Mouse (Mus musculus): ENCODE measurements around the gene Cdh16. TPM values are rescaled to one million over a fixed set of nuclear protein-coding genes. Genes with fewer than 3 reads are reported as not detected.
A peak's percentile ranks its signal among the peaks of the same experiment; 100 is the strongest.

The Cdh16 gene
- polyA plus RNA-seq, 1 experiment: not detected

GRCm38 (mm10) chr8:104601941-104602371 lies 22.2 kb downstream of the Cdh16 start:
- Histone ChIP-seq H3K27ac (ENCODE audit: insufficient read depth, low read length) (no peak overlapping the region), H3K4me1 (ENCODE audit: control insufficient read depth, insufficient read depth, low read length) (no peaks in the 10 kb centered on the region), H3K4me3 (ENCODE audit: insufficient read depth, low read length) (no peak overlapping the region)
- no peak for TF ChIP-seq POLR2A (IDR thresholded peaks at IDR 0.05; ENCODE audit: low read depth, low read length)
- TF ChIP-seq CTCF (IDR thresholded peaks at IDR 0.05; ENCODE audit: borderline replicate concordance, insufficient read depth, low read length): no peak

- TF ChIP-seq CTCF (IDR thresholded peaks at IDR 0.05; ENCODE audit: borderline replicate concordance, insufficient read depth, low read length) (no peak), POLR2A (IDR thresholded peaks at IDR 0.05; ENCODE audit: low read depth, low read length) (no peak)
- Histone ChIP-seq H3K4me1 (ENCODE audit: control insufficient read depth, insufficient read depth, low read length) (no peaks in the 10 kb centered on the region), H3K4me3 (ENCODE audit: insufficient read depth, low read length) (no peak overlapping the region), H3K27ac (ENCODE audit: insufficient read depth, low read length) (no peak overlapping the region)
Observed at GRCm38 (mm10) chr8:104601386-104601785, 22.8 kb downstream of the Cdh16 start.

- H3K27ac ChIP-seq (ENCODE audit: insufficient read depth, low read length): no peak overlapping the region
- H3K4me1 ChIP-seq (ENCODE audit: control insufficient read depth, insufficient read depth, low read length): no peaks in the 10 kb centered on the region
- TF ChIP-seq CTCF (IDR thresholded peaks at IDR 0.05; ENCODE audit: borderline replicate concordance, insufficient read depth, low read length) (no peak), POLR2A (IDR thresholded peaks at IDR 0.05; ENCODE audit: low read depth, low read length) (no peak)
- no peak overlapping the region for H3K4me3 ChIP-seq (ENCODE audit: insufficient read depth, low read length)
Observed at GRCm38 (mm10) chr8:104598496-104598895, 25.7 kb downstream of the Cdh16 start.

DNA sequence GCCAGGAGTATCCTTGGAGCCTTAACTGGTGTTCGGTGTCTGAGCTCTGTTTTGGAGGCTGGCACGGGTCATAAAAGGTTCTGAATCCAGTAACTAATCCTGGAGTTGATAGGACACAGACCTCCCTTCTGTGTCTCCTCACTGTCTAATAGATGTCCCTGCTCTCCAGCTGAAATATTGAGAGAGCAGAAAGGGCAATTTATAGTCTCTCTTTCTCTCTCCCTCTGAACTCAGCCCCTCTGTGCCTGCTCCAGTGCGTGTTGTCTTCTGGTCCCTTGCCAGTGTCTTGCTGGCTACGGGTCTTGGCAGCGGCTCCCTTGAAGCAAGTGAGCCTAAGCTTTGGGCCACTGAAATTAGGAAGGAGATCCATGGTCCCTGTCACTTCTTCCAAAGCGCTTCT lies 26.5 kb downstream of the Cdh16 start:
- Histone ChIP-seq H3K27ac (ENCODE audit: insufficient read depth, low read length) (no peak overlapping the region), H3K4me1 (ENCODE audit: control insufficient read depth, insufficient read depth, low read length) (no peaks in the 10 kb centered on the region), H3K4me3 (ENCODE audit: insufficient read depth, low read length) (no peak overlapping the region)
- TF ChIP-seq CTCF (IDR thresholded peaks at IDR 0.05; ENCODE audit: borderline replicate concordance, insufficient read depth, low read length) (no peak), POLR2A (IDR thresholded peaks at IDR 0.05; ENCODE audit: low read depth, low read length) (no peak)

DNA sequence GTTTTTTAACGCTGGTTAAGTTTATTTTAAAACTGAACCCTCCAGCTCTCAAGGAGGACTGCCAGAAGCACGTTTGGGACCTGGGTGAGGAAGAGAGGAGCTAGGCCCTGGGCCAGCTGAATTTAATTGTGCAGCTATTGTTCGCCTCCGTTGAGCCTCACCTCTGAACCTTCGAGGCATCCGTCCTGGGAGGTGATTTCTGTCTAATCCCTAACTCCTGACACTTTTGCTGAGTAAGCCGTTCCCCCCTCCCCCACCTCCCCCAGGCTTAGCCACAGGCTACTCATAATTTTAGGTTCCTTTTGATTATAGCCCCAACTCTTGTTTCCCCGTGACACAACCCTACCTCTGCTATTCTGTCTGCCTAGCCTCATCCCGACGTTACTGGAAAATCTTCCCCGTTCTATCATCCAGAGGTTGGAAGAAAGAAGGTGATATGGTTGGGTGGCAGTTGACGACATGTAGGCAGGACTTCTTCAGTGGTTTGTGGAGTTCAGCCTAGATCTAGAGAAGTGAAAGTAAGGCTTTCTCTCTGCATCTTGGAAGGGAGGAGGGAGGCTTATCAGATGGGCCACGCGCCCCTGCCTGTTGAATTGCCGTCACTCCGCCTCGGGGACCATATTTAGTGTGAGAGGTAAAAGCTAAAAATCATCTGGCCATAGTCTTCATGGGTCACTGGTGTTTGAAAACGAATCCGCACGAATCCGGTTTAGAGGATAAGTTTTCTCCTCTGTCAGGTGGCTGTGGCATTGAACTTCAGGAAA lies 28.2 kb downstream of the Cdh16 start:
- Histone ChIP-seq H3K4me1 (ENCODE audit: control insufficient read depth, insufficient read depth, low read length) (no peaks in the 10 kb centered on the region), H3K27ac (ENCODE audit: insufficient read depth, low read length) (no peak overlapping the region), H3K4me3 (ENCODE audit: insufficient read depth, low read length) (no peak overlapping the region)
- TF ChIP-seq POLR2A (IDR thresholded peaks at IDR 0.05; ENCODE audit: low read depth, low read length): no peak
- no peak for TF ChIP-seq CTCF (IDR thresholded peaks at IDR 0.05; ENCODE audit: borderline replicate concordance, insufficient read depth, low read length)

DNA sequence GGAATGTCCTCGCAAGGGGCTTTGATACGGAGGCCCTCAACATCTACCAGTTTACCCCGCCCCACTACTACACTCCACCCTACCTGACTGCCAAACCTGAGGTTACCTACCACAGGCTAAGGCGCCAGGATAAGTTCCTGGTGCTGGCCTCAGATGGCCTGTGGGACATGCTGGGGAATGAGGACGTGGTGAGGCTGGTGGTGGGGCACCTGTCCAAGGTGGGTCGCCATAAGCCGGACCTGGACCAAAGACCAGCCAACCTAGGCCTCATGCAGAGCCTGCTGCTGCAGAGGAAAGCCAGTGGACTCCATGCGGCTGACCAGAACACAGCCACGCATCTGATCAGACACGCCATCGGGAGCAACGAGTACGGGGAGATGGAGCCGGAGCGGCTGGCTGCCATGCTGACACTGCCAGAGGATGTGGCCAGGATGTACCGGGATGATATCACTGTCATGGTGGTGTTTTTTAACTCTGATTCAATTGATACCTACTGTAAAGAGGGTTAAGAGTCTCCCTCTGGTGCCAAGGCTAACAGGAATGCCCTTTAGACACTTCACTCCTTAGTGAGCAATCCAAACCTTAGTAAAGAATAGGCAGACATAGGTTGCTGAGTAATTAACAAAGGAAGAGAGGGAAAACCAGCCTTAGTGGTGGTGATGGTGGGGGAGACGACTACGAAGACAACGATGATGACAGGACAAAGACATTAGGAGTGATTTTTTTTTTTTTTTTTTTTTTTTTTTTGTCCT lies 29.4 kb downstream of the Cdh16 start:
- no peaks in the 10 kb centered on the region for H3K4me1 ChIP-seq (ENCODE audit: control insufficient read depth, insufficient read depth, low read length)
- H3K27ac ChIP-seq (ENCODE audit: insufficient read depth, low read length): no peak overlapping the region
- TF ChIP-seq POLR2A (IDR thresholded peaks at IDR 0.05; ENCODE audit: low read depth, low read length): no peak
- no peak for TF ChIP-seq CTCF (IDR thresholded peaks at IDR 0.05; ENCODE audit: borderline replicate concordance, insufficient read depth, low read length)
- no peak overlapping the region for H3K4me3 ChIP-seq (ENCODE audit: insufficient read depth, low read length)

DNA sequence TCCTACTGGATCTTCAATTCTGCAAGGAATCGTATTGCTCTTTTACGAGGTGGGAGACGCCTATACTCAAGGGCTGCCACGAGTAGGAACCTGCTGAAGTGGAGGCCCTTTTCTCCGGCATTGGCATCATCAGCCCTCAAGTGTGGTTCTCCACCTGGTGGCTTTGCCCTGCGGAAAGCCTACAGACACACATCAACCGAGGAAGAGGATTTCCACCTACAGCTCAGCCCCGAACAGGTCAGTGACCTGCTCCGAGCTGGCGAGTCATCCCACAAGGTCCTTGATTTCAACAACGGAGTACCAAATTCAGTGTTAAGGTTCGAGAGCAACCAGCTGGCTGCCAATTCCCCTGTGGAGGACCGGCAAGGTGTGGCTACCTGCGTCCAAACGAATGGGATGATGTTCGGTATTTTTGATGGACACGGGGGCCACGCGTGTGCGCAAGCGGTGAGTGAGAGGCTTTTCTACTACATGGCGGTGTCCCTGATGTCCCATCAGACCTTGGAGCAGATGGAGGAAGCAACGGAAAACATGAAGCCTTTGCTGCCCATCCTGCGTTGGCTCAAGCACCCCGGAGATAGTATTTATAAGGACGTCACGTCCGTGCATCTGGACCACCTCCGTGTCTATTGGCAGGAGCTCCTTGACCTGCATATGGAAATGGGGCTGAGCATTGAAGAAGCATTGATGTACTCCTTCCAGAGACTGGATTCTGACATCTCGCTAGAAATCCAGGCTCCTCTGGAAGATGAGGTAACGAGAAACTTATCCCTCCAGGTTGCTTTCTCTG lies 30.5 kb downstream of the Cdh16 start:
- no peak overlapping the region for H3K4me3 ChIP-seq (ENCODE audit: insufficient read depth, low read length)
- no peaks in the 10 kb centered on the region for H3K4me1 ChIP-seq (ENCODE audit: control insufficient read depth, insufficient read depth, low read length)
- no peak overlapping the region for H3K27ac ChIP-seq (ENCODE audit: insufficient read depth, low read length)
- no peak for TF ChIP-seq POLR2A (IDR thresholded peaks at IDR 0.05; ENCODE audit: low read depth, low read length)
- no peak for TF ChIP-seq CTCF (IDR thresholded peaks at IDR 0.05; ENCODE audit: borderline replicate concordance, insufficient read depth, low read length)

DNA sequence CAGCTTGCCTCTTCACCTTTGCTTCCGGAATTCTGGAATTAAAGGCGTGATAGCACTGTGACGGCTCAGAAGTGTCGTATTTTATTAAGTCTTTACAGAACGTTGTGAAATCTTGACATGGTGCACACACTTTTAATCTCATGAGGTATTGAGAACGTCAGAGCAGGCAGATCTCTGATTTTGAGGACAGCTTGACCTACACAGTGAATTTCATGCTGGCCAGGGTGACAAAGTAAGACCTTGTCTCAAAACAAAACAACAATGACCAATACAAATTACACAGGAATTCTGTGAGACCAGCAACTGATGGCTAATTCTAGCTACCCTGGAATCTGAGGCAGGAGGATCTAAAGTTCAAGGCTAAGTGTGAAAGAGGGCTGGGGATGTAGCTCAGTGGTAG lies 31.6 kb downstream of the Cdh16 start:
- Histone ChIP-seq H3K4me1 (ENCODE audit: control insufficient read depth, insufficient read depth, low read length) (no peaks in the 10 kb centered on the region), H3K4me3 (ENCODE audit: insufficient read depth, low read length) (no peak overlapping the region), H3K27ac (ENCODE audit: insufficient read depth, low read length) (no peak overlapping the region)
- no peak for TF ChIP-seq POLR2A (IDR thresholded peaks at IDR 0.05; ENCODE audit: low read depth, low read length)
- no peak for TF ChIP-seq CTCF (IDR thresholded peaks at IDR 0.05; ENCODE audit: borderline replicate concordance, insufficient read depth, low read length)

DNA sequence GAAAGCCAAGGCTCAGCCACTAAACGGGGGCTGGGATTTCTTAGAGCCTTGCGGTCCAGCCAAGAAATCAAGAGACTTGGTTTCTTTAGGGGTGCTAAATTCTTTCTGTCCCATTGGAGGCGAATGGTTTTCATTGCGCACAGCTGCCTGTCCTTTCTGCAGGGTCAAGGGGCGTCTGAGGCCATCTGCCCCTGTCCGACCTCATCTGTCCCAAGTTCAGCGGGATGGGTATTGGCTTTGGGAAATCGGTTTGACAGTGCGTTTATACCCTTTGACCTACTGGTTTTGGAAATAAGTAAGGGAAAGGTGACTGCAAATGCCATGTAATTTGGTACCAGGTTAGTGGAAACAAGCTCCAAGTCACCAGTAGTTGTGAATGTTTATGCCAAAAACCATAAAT lies 32.3 kb downstream of the Cdh16 start:
- no peaks in the 10 kb centered on the region for H3K4me1 ChIP-seq (ENCODE audit: control insufficient read depth, insufficient read depth, low read length)
- no peak overlapping the region for H3K27ac ChIP-seq (ENCODE audit: insufficient read depth, low read length)
- H3K4me3 ChIP-seq (ENCODE audit: insufficient read depth, low read length): peak overlapping the region; percentile 65
- no peak for TF ChIP-seq CTCF (IDR thresholded peaks at IDR 0.05; ENCODE audit: borderline replicate concordance, insufficient read depth, low read length)
- no peak for TF ChIP-seq POLR2A (IDR thresholded peaks at IDR 0.05; ENCODE audit: low read depth, low read length)
